Mouse (Mus musculus): ENCODE results near the gene Il17rc. TPM values are rescaled to one million over a fixed set of nuclear protein-coding genes. Genes with fewer than 3 reads are reported as not detected.

Il17rc gene
- polyA plus RNA-seq, 1 experiment from 2014 or later, result 15.7 TPM

- ATAC-seq (ENCODE audit: low read depth), result peak; percentile 96
- Histone ChIP-seq H3K27ac (replicated peaks; ENCODE audit: low read depth, low read length) (peak within 1 kb of the TSS; percentile 65), H3K4me1 (ENCODE audit: control insufficient read depth, insufficient read depth, low read length) (peaks cover 8% of the 10 kb centered on the region; the same call in 1 of the 2 replicates), H3K4me2 (ENCODE audit: low read depth, low read length) (peak within 1 kb of the TSS; percentile 85), H3K9me3 (ENCODE audit: control insufficient read depth, low read length) (no peaks in the 10 kb centered on the region), H3K4me3 (ENCODE audit: low read depth, low read length) (peak within 1 kb of the TSS; percentile 97), H3K27me3 (replicated peaks; ENCODE audit: control insufficient read depth, insufficient read depth, low read length) (no peaks in the 10 kb centered on the region), H3K36me3 (ENCODE audit: control insufficient read depth, insufficient read depth, low read length) (peaks cover 14% of the 10 kb centered on the region), H3K9ac (ENCODE audit: low read depth, low read length) (peak within 1 kb of the TSS; percentile 97)
- DNase-seq (ENCODE audit: low spot score), result peak; percentile 95
- WGBS, result under 1% methylated on average over 35 of the region's 45 CpGs
Observed at GRCm38 (mm10) chr6:113442442-113443090, 28.7 kb upstream of the Il17rc start, which contains the start of gene Jagn1. Jagn1 (plus strand) TSS chr6:113442569.

GRCm38 (mm10) chr6:113443091-113443490 is 28.1 kb upstream of the Il17rc start:
- peak overlapping the region; percentile 97 for H3K9ac ChIP-seq (ENCODE audit: low read depth, low read length)
- peak overlapping the region; percentile 97 for H3K4me3 ChIP-seq (ENCODE audit: low read depth, low read length)
- 46% methylated on average over 12 of the region's 12 CpGs for WGBS
- H3K36me3 ChIP-seq (ENCODE audit: control insufficient read depth, insufficient read depth, low read length), result peaks cover 20% of the 10 kb centered on the region
- peak overlapping the region; percentile 85 for H3K4me2 ChIP-seq (ENCODE audit: low read depth, low read length)
- DNase-seq (ENCODE audit: low spot score) (no peak), ATAC-seq (ENCODE audit: low read depth) (no peak)
- no peak overlapping the region; the same call in 1 of the 2 replicates for H3K27ac ChIP-seq (replicated peaks; ENCODE audit: low read depth, low read length)
- no peaks in the 10 kb centered on the region for H3K27me3 ChIP-seq (replicated peaks; ENCODE audit: control insufficient read depth, insufficient read depth, low read length)
- H3K9me3 ChIP-seq (ENCODE audit: control insufficient read depth, low read length), result no peaks in the 10 kb centered on the region
- peaks cover 8% of the 10 kb centered on the region; the same call in 1 of the 2 replicates for H3K4me1 ChIP-seq (ENCODE audit: control insufficient read depth, insufficient read depth, low read length)

GRCm38 (mm10) chr6:113444207-113444965 is 26.8 kb upstream of the Il17rc start:
- WGBS, result 84% methylated on average over 6 of the region's 8 CpGs

DNA sequence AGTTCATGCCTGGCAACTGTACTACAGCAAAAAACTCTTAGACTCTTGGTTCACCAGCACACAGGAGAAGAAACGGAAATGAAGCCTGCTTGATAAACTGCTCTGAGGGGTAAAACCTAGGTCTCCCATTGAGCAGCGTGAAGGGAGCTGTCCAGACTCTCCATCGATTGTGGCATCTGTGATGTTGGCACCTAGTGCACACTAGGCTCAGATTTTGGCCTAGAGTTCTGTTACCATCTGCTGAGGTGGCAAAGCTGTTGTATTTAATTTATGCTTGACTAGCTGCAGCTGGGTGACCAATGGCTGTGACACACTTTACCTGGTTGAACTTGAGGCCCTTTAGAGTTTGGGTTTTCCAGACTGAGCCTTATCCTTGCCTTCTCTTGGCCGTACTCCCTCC is 23.6 kb upstream of the Il17rc start:
- H3K9ac ChIP-seq (ENCODE audit: low read depth, low read length), result no peak overlapping the region
- H3K4me1 ChIP-seq (ENCODE audit: control insufficient read depth, insufficient read depth, low read length), result peaks cover 8% of the 10 kb centered on the region; the same call in 1 of the 2 replicates
- peaks cover 27% of the 10 kb centered on the region for H3K36me3 ChIP-seq (ENCODE audit: control insufficient read depth, insufficient read depth, low read length)
- H3K27me3 ChIP-seq (replicated peaks; ENCODE audit: control insufficient read depth, insufficient read depth, low read length), result no peaks in the 10 kb centered on the region
- H3K4me2 ChIP-seq (ENCODE audit: low read depth, low read length), result no peak overlapping the region
- over 99% methylated on average over 4 of the region's 4 CpGs for WGBS
- H3K9me3 ChIP-seq (ENCODE audit: control insufficient read depth, low read length), result no peaks in the 10 kb centered on the region
- DNase-seq (ENCODE audit: low spot score) (no peak), ATAC-seq (ENCODE audit: low read depth) (no peak)
- H3K27ac ChIP-seq (replicated peaks; ENCODE audit: low read depth, low read length), result no peak overlapping the region
- no peak overlapping the region for H3K4me3 ChIP-seq (ENCODE audit: low read depth, low read length)

More at GRCm38 (mm10) chr6:113444207-113444965, 26.8 kb upstream of the Il17rc start:
- Histone ChIP-seq H3K4me1 (ENCODE audit: control insufficient read depth, insufficient read depth, low read length) (peaks cover 8% of the 10 kb centered on the region; the same call in 1 of the 2 replicates), H3K27ac (replicated peaks; ENCODE audit: low read depth, low read length) (no peak overlapping the region), H3K27me3 (replicated peaks; ENCODE audit: control insufficient read depth, insufficient read depth, low read length) (no peaks in the 10 kb centered on the region), H3K4me3 (ENCODE audit: low read depth, low read length) (no peak overlapping the region), H3K4me2 (ENCODE audit: low read depth, low read length) (no peak overlapping the region), H3K9me3 (ENCODE audit: control insufficient read depth, low read length) (no peaks in the 10 kb centered on the region), H3K9ac (ENCODE audit: low read depth, low read length) (no peak overlapping the region), H3K36me3 (ENCODE audit: control insufficient read depth, insufficient read depth, low read length) (peaks cover 27% of the 10 kb centered on the region)
- no peak for DNase-seq (ENCODE audit: low spot score)
- no peak for ATAC-seq (ENCODE audit: low read depth)

GRCm38 (mm10) chr6:113451839-113452238 is 19.4 kb upstream of the Il17rc start:
- Histone ChIP-seq H3K4me3 (ENCODE audit: low read depth, low read length) (no peak overlapping the region), H3K9me3 (ENCODE audit: control insufficient read depth, low read length) (no peaks in the 10 kb centered on the region), H3K4me1 (ENCODE audit: control insufficient read depth, insufficient read depth, low read length) (no peaks in the 10 kb centered on the region), H3K4me2 (ENCODE audit: low read depth, low read length) (no peak overlapping the region), H3K27ac (replicated peaks; ENCODE audit: low read depth, low read length) (no peak overlapping the region), H3K36me3 (ENCODE audit: control insufficient read depth, insufficient read depth, low read length) (peaks cover 20% of the 10 kb centered on the region), H3K27me3 (replicated peaks; ENCODE audit: control insufficient read depth, insufficient read depth, low read length) (no peaks in the 10 kb centered on the region), H3K9ac (ENCODE audit: low read depth, low read length) (no peak overlapping the region; the same call in 1 of the 2 replicates)
- peak; percentile 74 for ATAC-seq (ENCODE audit: low read depth)
- 56% methylated on average over 2 of the region's 2 CpGs for WGBS
- DNase-seq (ENCODE audit: low spot score), result peak; percentile 86

- H3K4me3 ChIP-seq (ENCODE audit: low read depth, low read length), result no peak overlapping the region
- H3K4me1 ChIP-seq (ENCODE audit: control insufficient read depth, insufficient read depth, low read length), result no peaks in the 10 kb centered on the region
- H3K27me3 ChIP-seq (replicated peaks; ENCODE audit: control insufficient read depth, insufficient read depth, low read length), result no peaks in the 10 kb centered on the region
- H3K36me3 ChIP-seq (ENCODE audit: control insufficient read depth, insufficient read depth, low read length), result no peaks in the 10 kb centered on the region
- no peak overlapping the region for H3K4me2 ChIP-seq (ENCODE audit: low read depth, low read length)
- DNase-seq (ENCODE audit: low spot score) (no peak), ATAC-seq (ENCODE audit: low read depth) (no peak)
- no peak overlapping the region for H3K9ac ChIP-seq (ENCODE audit: low read depth, low read length)
- H3K27ac ChIP-seq (replicated peaks; ENCODE audit: low read depth, low read length), result no peak overlapping the region
- H3K9me3 ChIP-seq (ENCODE audit: control insufficient read depth, low read length), result no peaks in the 10 kb centered on the region
- 60% methylated on average over 5 of the region's 5 CpGs for WGBS
Observed at GRCm38 (mm10) chr6:113455007-113455406, 16.2 kb upstream of the Il17rc start.

DNA sequence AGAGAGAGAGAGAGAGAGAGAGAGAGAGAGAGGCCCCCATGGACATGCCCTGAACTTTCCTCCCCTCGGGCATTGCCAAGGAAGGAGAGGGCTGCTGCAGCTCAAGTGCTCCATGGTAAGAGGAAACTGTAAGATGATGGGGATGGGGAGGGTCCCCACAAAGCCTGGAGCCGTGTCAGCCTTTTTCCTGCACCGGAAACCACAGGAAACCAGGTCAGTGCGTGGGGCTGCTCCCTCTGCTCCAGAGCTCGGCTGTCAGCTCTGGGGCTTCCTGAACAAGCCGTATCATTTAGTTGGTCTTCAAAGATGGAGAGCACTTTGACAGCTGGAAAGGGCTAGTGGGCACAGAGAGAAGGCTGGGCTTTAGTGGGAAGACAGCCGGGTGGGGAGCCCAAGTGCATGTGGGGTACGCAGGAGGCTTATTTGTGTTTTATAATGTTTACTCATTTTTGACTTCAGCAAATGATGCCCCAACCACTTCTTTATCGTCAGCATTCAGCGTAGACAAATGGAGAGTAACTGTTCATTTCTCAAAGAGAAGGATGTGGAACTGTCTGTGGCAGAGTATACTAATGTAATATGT is 13.2 kb upstream of the Il17rc start, which contains the start of gene Il17re:
TSS of gene Il17re (plus strand) at position 533 of the 583 bp plus-strand sequence.
- H3K4me1 ChIP-seq (ENCODE audit: control insufficient read depth, insufficient read depth, low read length), result no peaks in the 10 kb centered on the region
- DNase-seq (ENCODE audit: low spot score) (no peak), ATAC-seq (ENCODE audit: low read depth) (no peak)
- WGBS, result 51% methylated on average over 10 of the region's 10 CpGs
- no peak within 1 kb of the TSS for H3K9ac ChIP-seq (ENCODE audit: low read depth, low read length)
- H3K27me3 ChIP-seq (replicated peaks; ENCODE audit: control insufficient read depth, insufficient read depth, low read length), result no peaks in the 10 kb centered on the region
- H3K4me2 ChIP-seq (ENCODE audit: low read depth, low read length), result peak within 1 kb of the TSS; percentile 39
- no peak within 1 kb of the TSS for H3K27ac ChIP-seq (replicated peaks; ENCODE audit: low read depth, low read length)
- no peaks in the 10 kb centered on the region for H3K9me3 ChIP-seq (ENCODE audit: control insufficient read depth, low read length)
- no peak within 1 kb of the TSS for H3K4me3 ChIP-seq (ENCODE audit: low read depth, low read length)
- H3K36me3 ChIP-seq (ENCODE audit: control insufficient read depth, insufficient read depth, low read length), result no peaks in the 10 kb centered on the region

DNA sequence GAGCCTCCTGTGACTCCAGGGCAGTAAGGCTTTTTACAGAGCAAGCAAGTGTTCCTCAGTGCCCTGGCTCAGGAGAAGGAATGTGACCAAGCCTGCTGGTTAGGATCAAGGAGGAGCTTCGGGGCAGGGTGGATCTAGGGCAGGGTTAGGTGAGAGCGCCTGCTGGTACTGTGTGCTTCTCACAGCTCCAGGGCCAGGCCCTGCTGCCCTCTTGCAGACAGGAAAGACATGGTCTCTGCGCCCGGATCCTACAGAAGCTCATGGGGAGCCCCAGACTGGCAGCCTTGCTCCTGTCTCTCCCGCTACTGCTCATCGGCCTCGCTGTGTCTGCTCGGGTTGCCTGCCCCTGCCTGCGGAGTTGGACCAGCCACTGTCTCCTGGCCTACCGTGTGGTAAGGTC is 12.6 kb upstream of the Il17rc start:
- ATAC-seq (ENCODE audit: low read depth) (peak; percentile 89), DNase-seq (ENCODE audit: low spot score) (peak; percentile 76)
- Histone ChIP-seq H3K9me3 (ENCODE audit: control insufficient read depth, low read length) (no peaks in the 10 kb centered on the region), H3K27ac (replicated peaks; ENCODE audit: low read depth, low read length) (no peak overlapping the region), H3K4me2 (ENCODE audit: low read depth, low read length) (peak overlapping the region; percentile 39), H3K9ac (ENCODE audit: low read depth, low read length) (no peak overlapping the region), H3K4me1 (ENCODE audit: control insufficient read depth, insufficient read depth, low read length) (no peaks in the 10 kb centered on the region), H3K27me3 (replicated peaks; ENCODE audit: control insufficient read depth, insufficient read depth, low read length) (no peaks in the 10 kb centered on the region), H3K36me3 (ENCODE audit: control insufficient read depth, insufficient read depth, low read length) (no peaks in the 10 kb centered on the region), H3K4me3 (ENCODE audit: low read depth, low read length) (no peak overlapping the region)
- 57% methylated on average over 9 of the region's 10 CpGs for WGBS

Data from embryonic facial prominence, embryonic 14.5 days (tissue).